Mouse (Mus musculus) adrenal gland, adult 10 weeks (tissue): ENCODE results near the gene Slc18a2. TPM values are rescaled to one million over a fixed set of nuclear protein-coding genes. Genes with fewer than 3 reads are reported as not detected.

Experiments
- polyA plus RNA-seq: library from polyadenylated mRNA; stranded (reverse); fragments of 350-450 nt; fragmentation: Illumina TruSeq; extraction: RNeasy Lipid Tissue Mini Kit (QIAGEN cat#74804); gene quantifications from one replicate; pipeline ENCODE4 v1.2.3, GENCODE M21; 2014; ENCODE audit warnings: low read depth, low replicate concordance

The Slc18a2 gene
- 40.4 TPM for polyA plus RNA-seq

GRCm38 (mm10) chr19:59260718-59261442, at the start of gene Slc18a2:
TSS of gene Slc18a2 (plus strand) at chr19:59260896.

DNA sequence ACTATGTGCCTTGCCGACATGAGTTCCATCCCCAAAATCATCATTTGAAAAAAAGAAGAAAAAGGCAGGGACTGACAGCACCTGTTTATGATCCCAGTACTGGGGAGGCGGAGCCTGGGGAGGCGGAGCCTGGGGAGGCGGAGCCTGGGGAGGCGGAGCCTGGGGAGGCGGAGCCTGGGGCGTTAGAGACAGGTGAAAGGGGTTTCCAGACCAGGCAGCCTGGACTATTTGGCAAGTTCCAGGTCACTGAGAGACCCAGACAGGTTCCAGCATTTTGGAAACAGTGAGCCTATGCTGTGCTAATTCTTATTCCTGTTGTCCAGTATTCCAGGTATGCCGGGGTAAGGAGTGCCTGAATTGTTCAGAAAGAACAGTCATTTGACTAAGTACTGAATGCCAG, 41.7 kb upstream of the Slc18a2 start, which contains the start of gene Kcnk18:
Gene Kcnk18, plus strand, starts transcription at position 224 of the 400 bp plus-strand sequence.

GRCm38 (mm10) chr19:59321990-59322389, 61.3 kb downstream of the Slc18a2 start, which contains the start of gene Rps12-ps3:
TSS of gene Rps12-ps3 (plus strand) at chr19:59322290.

Other genes with a start within 250 kb of the Slc18a2 start
- gene Shtn1, start 184.8 kb upstream of the Slc18a2 start, polyA plus RNA-seq: 56.7 TPM
- not detected for gene Vax1, start 90.8 kb upstream of the Slc18a2 start, polyA plus RNA-seq
- not detected for gene Kcnk18, start 41.7 kb upstream of the Slc18a2 start, polyA plus RNA-seq
- gene Rps12-ps3, start 61.4 kb downstream of the Slc18a2 start, polyA plus RNA-seq: not detected
- 77.7 TPM for gene Pdzd8, start 84.9 kb downstream of the Slc18a2 start, polyA plus RNA-seq
- gene Emx2, start 197.5 kb downstream of the Slc18a2 start, polyA plus RNA-seq: not detected